Mouse (Mus musculus) pancreas, adult 10 weeks (tissue): Measurements from ENCODE around the gene Olfr1308. TPM values are rescaled to one million over a fixed set of nuclear protein-coding genes. Genes with fewer than 3 reads are reported as not detected.

Experiments used
- polyA plus RNA-seq: library from polyadenylated mRNA; stranded (reverse); fragments of 350-450 nt; fragmentation: Illumina TruSeq; extraction: RNeasy Lipid Tissue Mini Kit (QIAGEN cat#74804); gene quantifications from one replicate; pipeline ENCODE4 v1.2.3, GENCODE M21; 2015; ENCODE audit warnings: low read depth, low replicate concordance; ENCODE audit not compliant: insufficient read depth

Gene Olfr1308
- polyA plus RNA-seq: not detected

GRCm38 (mm10) chr2:111964844-111965243 is at the start of gene Olfr1308:
Gene Olfr1308, minus strand, starts transcription at chr2:111964944.

GRCm38 (mm10) chr2:112012608-112013007 is 47.9 kb upstream of the Olfr1308 start, which contains the start of gene Olfr1310:
Gene Olfr1310, minus strand, starts transcription at chr2:112012708.

DNA sequence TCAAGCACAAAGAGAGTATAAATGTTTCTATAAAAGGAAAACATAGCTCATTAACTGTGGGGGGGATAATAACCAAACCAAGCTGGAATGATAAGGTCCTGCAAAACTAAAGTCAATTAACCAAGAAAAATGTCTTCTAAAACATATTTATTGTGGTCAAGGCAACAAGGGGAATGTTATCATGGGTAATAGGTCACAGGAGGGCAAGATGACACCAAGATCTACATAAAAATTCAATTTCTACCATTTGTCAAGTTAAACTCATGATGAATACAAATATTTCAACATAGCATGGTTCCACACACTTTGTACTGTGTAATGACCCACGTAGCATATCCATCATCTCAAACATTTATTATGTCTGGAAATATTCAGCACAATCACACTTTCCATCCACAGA is 25.4 kb upstream of the Olfr1308 start, which contains the start of gene Olfr1309:
Gene Olfr1309, minus strand, starts transcription at position 101 of the 400 bp plus-strand sequence.

GRCm38 (mm10) chr2:111949340-111949739 is 15.4 kb downstream of the Olfr1308 start, which contains the start of gene Olfr1307:
Gene Olfr1307, minus strand, starts transcription at chr2:111949440.

GRCm38 (mm10) chr2:111916171-111916570 is 48.6 kb downstream of the Olfr1308 start, which contains the start of gene Olfr1306:
Gene Olfr1306, minus strand, starts transcription at chr2:111916271.

Other genes with a start within 250 kb of the Olfr1308 start
- not detected for gene Olfr1301, start 213.9 kb downstream of the Olfr1308 start, polyA plus RNA-seq
- gene Olfr1302, start 187.5 kb downstream of the Olfr1308 start, polyA plus RNA-seq: not detected
- gene Olfr1303, start 144.6 kb downstream of the Olfr1308 start, polyA plus RNA-seq: not detected
- gene Olfr1305, start 87.8 kb downstream of the Olfr1308 start, polyA plus RNA-seq: not detected
- not detected for gene Olfr1306, start 48.7 kb downstream of the Olfr1308 start, polyA plus RNA-seq
- gene Olfr1307, start 15.5 kb downstream of the Olfr1308 start, polyA plus RNA-seq: not detected
- not detected for gene Olfr1309, start 25.3 kb upstream of the Olfr1308 start, polyA plus RNA-seq
- not detected for gene Olfr1310, start 47.8 kb upstream of the Olfr1308 start, polyA plus RNA-seq
- not detected for gene Olfr1311, start 59.5 kb upstream of the Olfr1308 start, polyA plus RNA-seq
- not detected for gene Olfr1312, start 85.3 kb upstream of the Olfr1308 start, polyA plus RNA-seq
- gene Olfr1313, start 112.9 kb upstream of the Olfr1308 start, polyA plus RNA-seq: not detected
- not detected for gene Olfr1314, start 131.8 kb upstream of the Olfr1308 start, polyA plus RNA-seq
- not detected for gene Olfr1315-ps1, start 150.5 kb upstream of the Olfr1308 start, polyA plus RNA-seq
- gene Olfr1316, start 170.0 kb upstream of the Olfr1308 start, polyA plus RNA-seq: not detected
- gene Olfr1317, start 175.4 kb upstream of the Olfr1308 start, polyA plus RNA-seq: not detected
- gene Olfr1318, start 189.3 kb upstream of the Olfr1308 start, polyA plus RNA-seq: not detected